Mouse (Mus musculus): Measurements from ENCODE around the gene Emx1.

DNA sequence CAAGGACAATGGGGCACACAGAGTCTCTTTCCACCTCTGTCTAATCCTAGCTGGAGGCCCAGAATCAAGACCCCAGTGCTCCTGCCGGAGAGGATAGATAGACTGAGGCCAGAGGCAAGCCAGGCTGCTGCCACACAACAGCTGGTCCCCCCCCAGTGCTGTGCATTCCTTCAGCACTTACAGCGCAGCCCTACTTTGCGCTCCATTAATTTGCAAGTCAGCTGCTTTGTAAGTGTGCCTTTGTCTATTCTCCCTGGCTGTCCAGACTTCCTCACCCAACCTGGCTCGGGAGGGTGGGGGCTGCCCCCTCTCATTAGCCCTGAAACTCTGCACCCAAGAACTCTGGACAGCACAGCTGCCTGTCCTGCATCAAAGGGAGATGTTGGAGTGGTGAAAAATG is 44.8 kb downstream of the Emx1 start:
- TF ChIP-seq CTCF (IDR thresholded peaks at IDR 0.05; ENCODE audit: control insufficient read depth, insufficient read depth, insufficient read length) (no peak), MYOD1 (IDR thresholded peaks at IDR 0.05; ENCODE audit: control insufficient read depth, insufficient read length, low read depth) (no peak)

Data from C2C12 (cell line).